Mouse (Mus musculus): ENCODE measurements at regions not wholly inside any gene's neighbourhood (a gene's known extent, or its start where the extent isn't known, plus 50 kb on each side); places are given as distances from the start of the nearest gene placed in this dataset.

- peak; percentile 94 for TF ChIP-seq CTCF (IDR thresholded peaks at IDR 0.05; ENCODE audit: low read depth, low read length)
- no peak for TF ChIP-seq POLR2A (IDR thresholded peaks at IDR 0.05; ENCODE audit: borderline replicate concordance, low read depth, low read length)
Measured at GRCm38 (mm10) chr10:9012829-9013548, 127.1 kb upstream of the Sash1 start.
